ENCODE assay signal across 1 mouse cellular context in the genomic region with DNA sequence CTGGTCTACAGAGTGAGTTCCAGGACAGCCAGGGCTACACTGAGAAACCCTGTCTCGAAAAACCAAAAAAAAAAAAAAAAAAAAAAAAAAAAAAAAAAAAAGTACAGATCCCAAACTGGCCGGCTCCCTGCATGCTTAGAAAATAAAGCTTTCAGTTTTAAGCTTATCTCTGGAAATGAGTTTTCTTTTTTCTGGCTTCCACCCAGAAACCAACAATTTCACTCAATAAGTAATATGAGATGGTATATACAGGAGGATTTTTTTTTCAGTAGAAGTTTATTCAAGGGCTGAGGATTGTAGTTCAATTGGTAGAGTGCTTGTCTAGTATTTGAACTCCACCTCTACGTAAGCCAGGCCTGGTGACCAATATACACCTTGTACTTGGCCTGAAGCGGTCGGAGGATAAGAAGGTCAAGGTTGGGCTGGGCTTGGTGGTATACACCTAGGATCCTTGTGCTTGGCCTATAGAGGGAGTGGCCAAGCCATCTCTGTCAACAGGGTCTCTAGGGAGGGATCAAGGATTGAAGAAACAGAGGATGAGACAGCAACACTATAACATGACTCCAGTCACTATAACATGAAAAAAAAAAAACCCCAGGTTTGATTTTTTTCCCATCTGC.
TF ChIP-seq lines count a peak whose summit lies in the region.

No protein-coding gene starts in this region.

TF ChIP-seq in MEL, 35 proteins besides CTCF, POLR2A, EP300 and RAD21 (continued from another document):
- no peak for TF ChIP-seq TAL1 (IDR thresholded peaks at IDR 0.05; ENCODE audit: low read length)
- TF ChIP-seq USF2 (IDR thresholded peaks at IDR 0.05; ENCODE audit: borderline replicate concordance in 1 of 2, insufficient read depth in 1 of 2, low read depth in 1 of 2, low read length in 2 of 2) = no peak
- TF ChIP-seq MAZ (IDR thresholded peaks at IDR 0.05; ENCODE audit: low read depth, low read length) = no peak
- peak; percentile 40; the same call in 1 of the 2 replicates for TF ChIP-seq HCFC1 (IDR thresholded peaks at IDR 0.05; ENCODE audit: low read depth, low read length)
- TF ChIP-seq JUND (IDR thresholded peaks at IDR 0.05; ENCODE audit: low read depth, low read length) = no peak
- TF ChIP-seq MYB (IDR thresholded peaks at IDR 0.05; ENCODE audit: low read depth, low read length) = no peak
- no peak for TF ChIP-seq MYC (IDR thresholded peaks at IDR 0.05; ENCODE audit: low read depth, low read length)
- TF ChIP-seq BHLHE40 (IDR thresholded peaks at IDR 0.05; ENCODE audit: borderline replicate concordance, low read depth, low read length) = no peak
- no peak for TF ChIP-seq MAFK (IDR thresholded peaks at IDR 0.05; ENCODE audit: borderline replicate concordance, low read depth, low read length)
- peak; percentile 72 for TF ChIP-seq RCOR1 (IDR thresholded peaks at IDR 0.05; ENCODE audit: low read depth, low read length)
- TF ChIP-seq CHD2 (IDR thresholded peaks at IDR 0.05; ENCODE audit: low read length) = no peak
- TF ChIP-seq UBTF (IDR thresholded peaks at IDR 0.05; ENCODE audit: borderline replicate concordance, insufficient read depth, low read depth, low read length) = no peak
- TF ChIP-seq MAX (IDR thresholded peaks at IDR 0.05; ENCODE audit: low read length) = no peak
- no peak for TF ChIP-seq E2F4 (IDR thresholded peaks at IDR 0.05; ENCODE audit: borderline replicate concordance, low read depth, low read length)
- no peak for TF ChIP-seq SMC3 (IDR thresholded peaks at IDR 0.05; ENCODE audit: low read depth, low read length)
- no peak for TF ChIP-seq CHD1 (IDR thresholded peaks at IDR 0.05; ENCODE audit: low read depth, low read length)
- TF ChIP-seq SIN3A (IDR thresholded peaks at IDR 0.05; ENCODE audit: low read length) = peak; percentile 59; the same call in 1 of the 2 replicates
- TF ChIP-seq ZC3H11A (IDR thresholded peaks at IDR 0.05; ENCODE audit: low read depth, low read length) = no peak
- no peak for TF ChIP-seq KAT2A (conservative IDR thresholded peaks at IDR 0.05; ENCODE audit: low read depth, low read length)
- TF ChIP-seq TBP (IDR thresholded peaks at IDR 0.05; ENCODE audit: low read depth, low read length) = no peak
- TF ChIP-seq ELF1 (IDR thresholded peaks at IDR 0.05; ENCODE audit: low read depth, low read length) = no peak
- TF ChIP-seq NELFE (IDR thresholded peaks at IDR 0.05; ENCODE audit: low read depth, low read length) = no peak
- TF ChIP-seq TCF12 (IDR thresholded peaks at IDR 0.05; ENCODE audit: low read depth, low read length) = 0 out of 2 replicates have a peak, but pooled peaks have one; percentile 7
- peak; percentile 45; the same call in 1 of the 2 replicates for TF ChIP-seq ETS1 (IDR thresholded peaks at IDR 0.05; ENCODE audit: low read depth, low read length)
- TF ChIP-seq POLR2AphosphoS2 (IDR thresholded peaks at IDR 0.05; ENCODE audit: low read length) = no peak
- no peak for TF ChIP-seq POLR2AphosphoS5 (IDR thresholded peaks at IDR 0.05; ENCODE audit: borderline replicate concordance, low read depth, low read length)
- TF ChIP-seq MXI1 (IDR thresholded peaks at IDR 0.05; ENCODE audit: low read depth, low read length) = no peak
- TF ChIP-seq ZKSCAN1 (IDR thresholded peaks at IDR 0.05; ENCODE audit: low read depth, low read length) = peak; percentile 43; the same call in 1 of the 2 replicates
- TF ChIP-seq ZNF384 (IDR thresholded peaks at IDR 0.05; ENCODE audit: low read depth, low read length) = peak; percentile 95
- TF ChIP-seq GABPA (IDR thresholded peaks at IDR 0.05; ENCODE audit: low read depth, low read length) = no peak
- no peak for TF ChIP-seq USF1 (IDR thresholded peaks at IDR 0.05; ENCODE audit: low read depth, low read length)
- no peak for TF ChIP-seq NRF1 (IDR thresholded peaks at IDR 0.05; ENCODE audit: insufficient read depth, low read depth, low read length, poor library complexity, severe bottlenecking)
- peak; percentile 51; the same call in 1 of the 2 replicates for TF ChIP-seq GATA1 (IDR thresholded peaks at IDR 0.05; ENCODE audit: low read depth, low read length)
